Comparison of ENCODE assay signal across 20 mouse cellular contexts in genomic region chr13:54918910-54919309, GRCm38 (mm10).
"Had no signal": no experiment of that assay in that cellular context is flagged by ENCODE, and none has a peak within 500 bp of the region (broad histone marks: within the 10 kb centered on the region; RNA-seq: fewer than 3 reads in every experiment).

No protein-coding gene starts in this region.

- H3K27me3 ChIP-seq: limb, embryonic 15.5 days; midbrain, embryonic 15.5 days; neural tube, embryonic 15.5 days had no signal

- H3K36me3 ChIP-seq: limb, embryonic 12.5 days; limb, embryonic 15.5 days; midbrain, embryonic 12.5 days; midbrain, embryonic 15.5 days; neural tube, embryonic 12.5 days; neural tube, embryonic 15.5 days had no signal

- DNase-seq: kidney, adult 18-20 months; kidney, adult 9 months; kidney, postnatal 14 days; kidney, postnatal 4 days; left cerebral cortex, postnatal 4 days; liver, postnatal 0 days; lung, embryonic 14.5 days; retina, postnatal 1 day; right cerebral cortex, postnatal 25 days; spleen, adult 18-20 months; thymus, postnatal 25 days had no signal

- H3K27ac ChIP-seq: limb, embryonic 12.5 days; limb, embryonic 15.5 days; liver, embryonic 14.5 days; midbrain, embryonic 12.5 days; midbrain, embryonic 15.5 days; neural tube, embryonic 12.5 days; neural tube, embryonic 15.5 days; stomach, postnatal 0 days had no signal

- H3K4me1 ChIP-seq: limb, embryonic 12.5 days; limb, embryonic 15.5 days; midbrain, embryonic 12.5 days; midbrain, embryonic 15.5 days; neural tube, embryonic 12.5 days; neural tube, embryonic 15.5 days had no signal

- ATAC-seq: liver, postnatal 0 days; lung, postnatal 0 days; midbrain, embryonic 15.5 days had no signal

- H3K4me3 ChIP-seq: limb, embryonic 12.5 days; limb, embryonic 15.5 days; midbrain, embryonic 12.5 days; midbrain, embryonic 15.5 days; neural tube, embryonic 12.5 days; neural tube, embryonic 15.5 days had no signal
